Mouse (Mus musculus): ENCODE data around the gene Rev3l. TPM values are rescaled to one million over a fixed set of nuclear protein-coding genes. Genes with fewer than 3 reads are reported as not detected.
A peak's percentile ranks its signal among the peaks of the same experiment; 100 is the strongest.
"Not testable (repeated sequence)": the region's sequence is repeated elsewhere in the genome, so short reads cannot be mapped to it uniquely, and the experiment has no call there.

The Rev3l gene
- polyA plus RNA-seq, 1 experiment from 2014 or later = 14.1 TPM

GRCm38 (mm10) chr10:39904191-39904590 is 172.3 kb downstream of the Rev3l start:
- 70% methylated on average over 3 of the region's 3 CpGs for WGBS
- no peak for TF ChIP-seq CTCF (IDR thresholded peaks at IDR 0.05; ENCODE audit: low read depth)
- no peak overlapping the region for H3K27ac ChIP-seq
- H3K36me3 ChIP-seq (ENCODE audit: insufficient read depth, low read length) = no peaks in the 10 kb centered on the region
- H3K4me1 ChIP-seq (replicated peaks; ENCODE audit: insufficient read depth, low read length) = 0 out of 2 replicates have a peak, but pooled peaks cover 3% of the 10 kb centered on the region
- H3K9me3 ChIP-seq (replicated peaks; ENCODE audit: low read length) = no peaks in the 10 kb centered on the region
- ATAC-seq (replicated peaks; ENCODE audit: low FRiP score, low read depth) = no peak
- H3K9ac ChIP-seq (ENCODE audit: low read depth, low read length) = no peak overlapping the region
- no peak overlapping the region for H3K4me3 ChIP-seq (replicated peaks; ENCODE audit: low read depth, low read length)
- no peak overlapping the region for H3K4me2 ChIP-seq (ENCODE audit: low read length)
- H3K27me3 ChIP-seq (ENCODE audit: insufficient read depth, low read length) = no peaks in the 10 kb centered on the region
- no peak for DNase-seq (ENCODE audit: low spot score)

DNA sequence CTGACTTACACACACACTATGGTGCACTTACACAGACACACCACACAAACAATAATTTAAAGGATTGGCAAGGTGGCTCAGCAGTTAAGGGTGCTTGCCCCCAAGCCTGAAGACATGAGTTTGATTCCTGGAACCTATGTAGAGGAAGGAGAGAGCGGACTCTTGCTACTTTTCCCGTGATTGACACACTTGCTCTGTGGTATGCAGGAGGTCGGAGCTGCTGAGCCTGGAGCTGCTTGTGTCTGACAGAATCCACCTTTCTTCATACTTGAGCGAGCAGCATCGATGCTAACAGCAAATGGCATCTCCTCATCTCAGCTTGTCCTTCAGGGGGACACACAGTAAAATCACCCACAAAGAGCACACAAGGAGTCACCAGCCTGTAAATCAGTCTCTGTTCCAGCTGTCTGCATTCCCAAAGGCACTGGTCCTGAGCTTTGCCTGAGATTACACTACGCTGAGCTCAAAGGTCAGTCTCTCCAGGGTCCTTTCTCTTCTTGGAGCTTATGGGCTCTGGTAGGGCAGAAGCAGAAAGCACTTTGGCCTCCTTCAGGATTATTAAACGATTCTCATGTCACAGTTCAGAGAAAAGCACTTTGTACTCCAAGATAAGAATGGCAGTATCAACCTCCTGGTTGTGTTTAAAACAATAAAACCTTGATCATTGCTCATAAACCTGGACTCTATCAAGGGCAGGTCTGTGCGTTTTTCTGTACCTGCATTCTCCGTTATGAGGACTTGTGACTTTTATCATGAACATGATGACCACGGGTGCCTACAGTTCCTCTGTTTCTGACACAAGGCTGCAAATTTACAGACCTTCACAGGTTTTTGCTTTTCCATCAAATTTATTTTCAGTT is 175.1 kb downstream of the Rev3l start:
- Histone ChIP-seq H3K36me3 (ENCODE audit: insufficient read depth, low read length) (no peaks in the 10 kb centered on the region), H3K27ac (peak overlapping the region; percentile 38; the same call in 1 of the 2 replicates), H3K4me1 (replicated peaks; ENCODE audit: insufficient read depth, low read length) (0 out of 2 replicates have a peak, but pooled peaks cover 3% of the 10 kb centered on the region), H3K9ac (ENCODE audit: low read depth, low read length) (no peak overlapping the region), H3K9me3 (replicated peaks; ENCODE audit: low read length) (no peaks in the 10 kb centered on the region), H3K27me3 (ENCODE audit: insufficient read depth, low read length) (no peaks in the 10 kb centered on the region), H3K4me2 (ENCODE audit: low read length) (no peak overlapping the region), H3K4me3 (replicated peaks; ENCODE audit: low read depth, low read length) (no peak overlapping the region)
- peak; percentile 53 for DNase-seq (ENCODE audit: low spot score)
- 39% methylated on average over 10 of the region's 10 CpGs for WGBS
- ATAC-seq (replicated peaks; ENCODE audit: low FRiP score, low read depth) = peak; percentile 84
- no peak for TF ChIP-seq CTCF (IDR thresholded peaks at IDR 0.05; ENCODE audit: low read depth)

DNA sequence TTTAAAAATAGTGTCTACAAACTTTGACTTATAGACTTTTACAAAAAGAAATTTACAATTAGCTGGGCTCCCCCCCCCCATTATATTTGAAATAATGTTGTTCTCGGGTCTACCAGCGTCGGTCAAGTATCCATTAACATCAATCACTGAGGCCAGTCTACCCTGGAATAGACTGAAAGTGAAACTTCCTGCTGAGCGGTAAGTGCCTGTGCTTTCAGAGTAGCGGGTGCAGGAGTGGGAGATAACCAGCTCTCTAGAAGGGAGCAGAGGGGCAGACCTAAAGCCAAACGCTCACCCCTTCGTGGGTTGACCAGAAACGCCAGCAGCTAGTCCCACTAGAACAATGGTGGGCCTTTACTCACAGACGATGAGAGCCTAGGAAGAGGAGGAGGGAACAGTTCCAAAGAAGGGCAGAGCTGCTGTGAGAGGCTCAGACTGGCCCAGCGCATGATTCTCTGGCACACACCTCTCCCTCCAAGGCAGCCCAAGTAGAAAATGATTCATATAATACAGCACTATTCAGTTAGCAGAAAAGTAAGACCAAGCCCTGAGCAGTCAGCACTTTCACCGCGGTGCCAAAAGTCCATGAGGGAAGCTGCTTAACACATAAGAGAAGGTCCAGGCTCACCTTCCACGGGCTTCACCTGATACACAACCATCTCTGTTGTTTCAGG is 177.0 kb downstream of the Rev3l start:
- no peak for DNase-seq (ENCODE audit: low spot score)
- Histone ChIP-seq H3K4me3 (replicated peaks; ENCODE audit: low read depth, low read length) (no peak overlapping the region), H3K4me1 (replicated peaks; ENCODE audit: insufficient read depth, low read length) (0 out of 2 replicates have a peak, but pooled peaks cover 3% of the 10 kb centered on the region)

GRCm38 (mm10) chr10:39912616-39913015 is 180.7 kb downstream of the Rev3l start:
- no peak overlapping the region for H3K4me3 ChIP-seq (replicated peaks; ENCODE audit: low read depth, low read length)
- no peak overlapping the region for H3K27ac ChIP-seq
- H3K4me2 ChIP-seq (ENCODE audit: low read length) = no peak overlapping the region
- no peak overlapping the region for H3K9ac ChIP-seq (ENCODE audit: low read depth, low read length)
- no peak for TF ChIP-seq CTCF (IDR thresholded peaks at IDR 0.05; ENCODE audit: low read depth)
- no peaks in the 10 kb centered on the region for H3K27me3 ChIP-seq (ENCODE audit: insufficient read depth, low read length)
- no peaks in the 10 kb centered on the region for H3K9me3 ChIP-seq (replicated peaks; ENCODE audit: low read length)
- DNase-seq (ENCODE audit: low spot score) (no peak), ATAC-seq (replicated peaks; ENCODE audit: low FRiP score, low read depth) (no peak)
- H3K4me1 ChIP-seq (replicated peaks; ENCODE audit: insufficient read depth, low read length) = 0 out of 2 replicates have a peak, but pooled peaks cover 3% of the 10 kb centered on the region
- H3K36me3 ChIP-seq (ENCODE audit: insufficient read depth, low read length) = no peaks in the 10 kb centered on the region

More for the DNA sequence above, 177.0 kb downstream of the Rev3l start:
- no peak overlapping the region for H3K27ac ChIP-seq
- no peak for ATAC-seq (replicated peaks; ENCODE audit: low FRiP score, low read depth)
- no peak overlapping the region for H3K9ac ChIP-seq (ENCODE audit: low read depth, low read length)
- no peak for TF ChIP-seq CTCF (IDR thresholded peaks at IDR 0.05; ENCODE audit: low read depth)
- no peak overlapping the region for H3K4me2 ChIP-seq (ENCODE audit: low read length)
- H3K36me3 ChIP-seq (ENCODE audit: insufficient read depth, low read length) = no peaks in the 10 kb centered on the region
- WGBS = 66% methylated on average over 13 of the region's 13 CpGs
- H3K27me3 ChIP-seq (ENCODE audit: insufficient read depth, low read length) = no peaks in the 10 kb centered on the region
- no peaks in the 10 kb centered on the region for H3K9me3 ChIP-seq (replicated peaks; ENCODE audit: low read length)

DNA sequence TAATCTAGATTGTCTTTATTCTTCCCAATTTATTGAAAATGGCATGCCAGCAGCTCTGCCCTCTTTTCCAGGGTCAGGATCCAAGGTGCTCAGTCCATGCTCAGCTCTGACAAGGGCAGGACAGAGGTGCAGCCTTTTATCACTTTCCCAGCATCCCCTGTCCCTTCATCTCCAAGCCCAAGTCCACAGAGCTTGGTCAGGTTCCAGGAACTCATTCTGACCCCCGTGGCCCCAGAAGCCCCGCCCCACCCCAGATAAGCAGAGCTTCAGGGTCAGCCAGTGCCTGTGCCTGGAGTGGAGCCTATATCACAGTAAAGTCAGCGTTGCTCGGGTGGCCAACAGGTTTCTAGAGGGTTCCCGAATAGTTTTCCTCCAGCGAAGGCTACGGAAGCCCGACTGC is 192.6 kb downstream of the Rev3l start:
- WGBS = 68% methylated on average over 8 of the region's 8 CpGs
- not testable (repeated sequence) for DNase-seq (ENCODE audit: low spot score); H3K4me3 ChIP-seq (replicated peaks; ENCODE audit: low read depth, low read length); H3K9me3 ChIP-seq (replicated peaks; ENCODE audit: low read length); ATAC-seq (replicated peaks; ENCODE audit: low FRiP score, low read depth); H3K4me2 ChIP-seq (ENCODE audit: low read length); H3K9ac ChIP-seq (ENCODE audit: low read depth, low read length); H3K36me3 ChIP-seq (ENCODE audit: insufficient read depth, low read length); H3K27ac ChIP-seq; H3K27me3 ChIP-seq (ENCODE audit: insufficient read depth, low read length); H3K4me1 ChIP-seq (replicated peaks; ENCODE audit: insufficient read depth, low read length)

Other genes starting within 250 kb of the Rev3l start
- gene Traf3ip2, start 119.2 kb upstream of the Rev3l start, polyA plus RNA-seq (2015; fragmentation: Nextera tagmentation; extraction: Ambion mirVana) = 15.0 TPM in 2 replicates
- gene Mfsd4b4, start 167.1 kb downstream of the Rev3l start, polyA plus RNA-seq (2015; fragmentation: Nextera tagmentation; extraction: Ambion mirVana) = 4.6 and 5.3 TPM in 2 replicates
- gene Mfsd4b2, start 194.8 kb downstream of the Rev3l start, polyA plus RNA-seq (2015; fragmentation: Nextera tagmentation; extraction: Ambion mirVana) = not detected in 2 replicates
- 7.8 and 8.7 TPM in 2 replicates for gene Mfsd4b3, start 228.0 kb downstream of the Rev3l start, polyA plus RNA-seq (2015; fragmentation: Nextera tagmentation; extraction: Ambion mirVana)